Mouse (Mus musculus) T-helper 1 cell (primary cell): ENCODE data around the gene Mcm10.

Source experiments
- in situ Hi-C: fragments of 300-600 bp; cut with MboI, MseI; formaldehyde crosslinking; loops from one replicate; pipeline ENCODE4 v1.15.1; 2025; ENCODE audit warnings: high pct_unique_total_duplicates

The Mcm10 gene

DNA sequence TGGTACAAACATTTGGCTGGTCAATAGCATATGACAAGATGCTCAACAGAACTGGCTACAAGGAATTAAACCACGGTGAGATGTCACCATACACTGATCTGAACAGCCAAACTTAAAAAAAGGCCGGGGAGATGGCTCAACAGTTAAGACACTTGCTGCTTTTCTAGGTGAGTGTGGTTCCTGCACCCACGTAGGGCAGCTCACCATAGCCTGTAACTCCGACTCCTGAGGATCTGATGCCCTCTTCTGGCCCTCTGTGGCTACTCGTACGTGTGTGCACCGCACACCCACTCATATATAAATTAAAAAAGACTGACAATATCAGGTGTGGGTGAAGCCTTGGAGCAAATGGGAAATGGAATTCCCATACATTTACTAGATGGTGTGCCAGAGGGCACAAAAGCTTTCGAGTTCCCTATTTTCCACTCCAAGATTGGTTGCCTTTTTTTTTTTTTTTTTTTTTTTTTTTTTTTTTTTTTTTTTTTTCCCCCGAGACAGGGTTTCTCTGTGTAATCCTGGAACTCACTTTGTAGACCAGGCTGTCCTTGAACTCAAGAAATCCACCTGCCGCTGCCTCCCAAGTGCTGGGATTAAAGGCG is 23.7 kb downstream of the Mcm10 start:
- in situ Hi-C loops: no loop called here

DNA sequence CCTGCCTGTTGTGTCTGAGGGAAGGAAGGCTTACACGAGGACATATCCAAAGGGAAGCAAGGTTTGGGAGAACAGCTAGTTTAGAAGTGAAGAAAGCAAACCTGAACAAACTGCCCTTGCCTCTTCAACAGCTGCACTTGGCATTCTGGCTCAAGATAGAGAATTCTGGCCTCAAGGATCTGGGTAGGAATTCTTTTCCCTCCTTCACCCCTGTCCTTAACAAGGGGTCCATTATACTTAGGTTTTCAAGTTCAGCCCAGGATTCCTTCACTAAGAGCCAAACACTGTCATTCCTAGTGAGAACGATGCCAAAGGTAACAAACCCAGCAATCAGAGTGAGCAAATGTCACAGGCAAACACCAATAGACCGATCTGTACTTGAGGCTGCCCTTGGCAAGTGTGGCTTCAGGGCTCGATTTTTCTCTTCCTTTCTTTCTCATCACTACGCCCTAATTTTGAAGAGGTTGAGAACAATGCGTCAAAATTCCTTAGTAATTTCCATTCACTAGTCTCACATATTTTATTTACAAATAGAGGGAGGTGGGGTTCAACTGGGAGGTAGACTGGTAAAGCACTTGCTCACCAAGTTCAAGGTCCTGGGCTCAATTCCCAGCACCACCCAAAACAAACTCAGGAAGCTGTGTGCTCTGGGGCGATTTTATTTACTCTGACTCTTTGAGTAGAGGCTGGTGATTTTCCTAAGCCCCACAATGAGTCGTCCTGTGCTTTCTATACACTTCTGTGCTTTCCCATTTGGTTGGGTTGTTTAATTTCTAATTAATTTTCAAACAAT is 25.0 kb downstream of the Mcm10 start:
- in situ Hi-C loops: no loop called here

DNA sequence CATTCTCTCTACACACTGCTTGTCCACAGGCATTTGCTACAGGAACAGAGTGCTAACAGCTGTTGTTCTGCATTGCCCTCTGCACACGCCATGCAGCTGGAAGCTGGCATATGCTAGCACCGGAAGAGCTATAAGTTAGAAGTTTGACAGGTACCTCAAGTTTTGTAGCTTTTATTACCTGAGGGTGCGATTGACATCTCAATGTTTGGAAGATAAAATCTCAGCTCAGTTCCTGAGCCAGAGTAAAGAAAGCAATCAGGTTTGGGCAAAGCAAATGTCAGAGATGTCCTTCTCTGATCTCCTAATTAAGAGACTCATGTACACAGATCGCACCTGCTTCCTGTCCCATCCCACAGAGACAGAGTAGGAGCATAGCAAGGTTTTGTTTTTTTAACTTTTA is 25.8 kb downstream of the Mcm10 start:
- in situ Hi-C loops: no loop called here

DNA sequence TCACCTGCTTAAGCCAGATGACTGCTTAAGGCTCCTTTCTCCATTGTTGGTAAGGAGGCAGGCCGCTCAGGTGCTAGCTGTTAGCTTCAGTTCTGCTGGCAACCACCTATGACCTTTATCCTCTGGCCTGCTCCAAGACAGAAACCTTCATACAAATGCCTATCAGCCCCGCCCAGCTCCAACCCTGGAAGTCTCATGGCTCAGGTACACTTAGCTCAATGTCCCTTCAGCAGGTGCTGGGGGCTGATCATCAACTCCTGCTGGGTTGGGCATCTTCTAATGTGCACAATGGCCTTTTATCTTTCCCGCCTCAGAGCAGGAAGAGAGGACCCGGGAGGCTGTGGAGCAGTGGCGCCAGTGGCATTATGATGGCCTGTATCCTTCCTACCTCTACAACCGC is 27.6 kb downstream of the Mcm10 start:
- in situ Hi-C loops: no loop called here

DNA sequence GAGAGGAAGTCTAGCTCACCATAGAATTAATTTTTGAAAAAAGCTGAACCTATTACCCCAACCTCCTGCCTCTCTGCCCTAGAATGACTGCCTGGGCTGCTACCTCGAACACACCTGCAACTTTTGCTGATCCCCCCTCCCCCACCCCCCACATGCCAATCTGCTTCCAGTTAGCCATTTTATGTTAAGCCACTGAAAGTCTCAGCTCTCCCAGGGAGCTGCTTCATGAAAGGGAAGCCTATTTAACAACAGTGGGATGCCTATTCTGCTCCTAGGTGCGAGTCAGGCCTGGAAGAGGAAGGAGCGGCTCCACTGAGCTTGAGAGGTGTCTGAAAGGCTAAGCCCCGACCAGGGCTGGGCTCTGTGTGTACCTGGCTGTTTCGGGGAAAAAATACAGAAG is 28.6 kb downstream of the Mcm10 start:
- in situ Hi-C loops: no loop called here

DNA sequence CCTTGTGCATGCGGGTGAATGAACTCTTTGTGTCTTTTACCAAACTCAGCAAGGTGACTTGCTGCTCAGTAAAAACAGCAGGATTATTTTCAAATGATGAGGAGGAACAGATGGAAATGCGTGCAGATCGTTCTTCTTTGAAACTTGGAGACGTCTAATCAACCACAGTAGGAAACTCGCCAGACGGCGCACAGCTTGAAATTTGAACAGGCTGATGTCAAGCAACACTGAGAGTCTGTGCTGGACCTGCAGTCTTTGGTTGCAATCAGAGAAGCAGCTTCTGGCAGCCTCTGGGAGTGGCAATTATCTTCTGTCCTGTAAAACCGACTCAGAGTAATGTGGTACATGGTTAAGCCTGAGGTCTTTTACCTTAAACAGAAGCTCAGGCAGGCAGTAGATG is 34.5 kb downstream of the Mcm10 start:
- in situ Hi-C loops: no loop called here

DNA sequence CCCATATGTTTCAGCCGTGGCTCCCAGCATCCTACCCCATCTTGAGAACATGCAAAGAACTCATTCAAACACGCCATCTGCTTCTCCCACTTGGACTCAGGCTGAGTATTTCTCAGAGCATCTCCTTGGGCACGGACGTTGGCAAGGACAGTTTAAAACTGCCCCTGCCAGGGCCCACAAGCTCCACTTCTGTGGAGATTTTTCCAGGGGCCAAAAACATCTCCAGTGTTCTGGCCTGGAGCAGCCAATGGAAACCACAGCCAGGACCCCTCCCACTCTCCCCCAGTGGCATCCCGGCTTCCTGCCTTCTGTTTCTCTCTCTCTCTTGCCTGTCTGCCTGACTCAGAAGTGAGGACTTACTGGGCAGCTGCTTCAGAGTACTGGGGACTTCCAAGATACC is 36.8 kb downstream of the Mcm10 start, which contains the start of gene Ucma:
Gene Ucma, plus strand, starts transcription at position 316 of the 400 bp plus-strand sequence.
- in situ Hi-C loops: no loop called here

DNA sequence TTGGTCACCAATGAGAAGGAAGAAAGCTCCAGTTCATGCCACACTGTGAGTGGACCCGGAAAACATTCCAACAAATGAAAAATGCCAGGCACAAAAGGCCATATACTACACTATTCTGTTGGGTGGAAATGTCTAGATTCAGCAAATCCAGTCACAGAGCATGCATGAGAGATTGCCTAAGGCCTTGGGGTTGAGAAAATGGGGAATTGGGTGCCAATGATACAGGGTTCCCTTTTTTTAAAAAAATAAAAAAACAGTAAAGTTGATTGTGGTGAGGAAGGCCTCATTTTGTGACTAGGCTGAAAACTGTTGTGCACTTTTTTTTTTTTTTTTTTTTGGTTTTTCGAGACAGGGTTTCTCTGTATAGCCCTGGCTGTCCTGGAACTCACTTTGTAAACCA is 43.5 kb downstream of the Mcm10 start:
- in situ Hi-C loops: loop anchor here (25.0 kb wide), 1 partner anchor 757 kb away; no protein-coding TSS in a partner anchor

DNA sequence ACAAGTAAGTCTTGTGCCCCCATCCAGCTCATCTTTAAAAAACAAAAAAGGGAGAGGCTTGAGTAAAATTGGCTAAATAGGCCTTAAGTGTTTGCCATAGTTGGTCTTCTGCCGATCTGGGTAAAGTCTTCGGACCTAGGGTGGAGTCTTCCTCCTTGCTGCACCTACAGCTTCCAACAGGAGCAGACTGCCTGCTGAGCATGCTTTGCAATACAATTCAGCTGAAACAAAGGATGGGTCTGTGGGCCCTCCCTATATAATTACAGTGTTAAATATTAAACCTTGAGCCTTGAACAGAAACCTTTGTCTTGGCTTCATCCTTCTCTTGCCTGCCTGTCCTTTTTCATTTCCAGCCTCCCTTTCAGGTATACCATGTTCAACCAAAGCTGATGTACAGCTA is 44.8 kb downstream of the Mcm10 start:
- in situ Hi-C loops: loop anchor here (25.0 kb wide), 1 partner anchor 756 kb away; no protein-coding TSS in a partner anchor

DNA sequence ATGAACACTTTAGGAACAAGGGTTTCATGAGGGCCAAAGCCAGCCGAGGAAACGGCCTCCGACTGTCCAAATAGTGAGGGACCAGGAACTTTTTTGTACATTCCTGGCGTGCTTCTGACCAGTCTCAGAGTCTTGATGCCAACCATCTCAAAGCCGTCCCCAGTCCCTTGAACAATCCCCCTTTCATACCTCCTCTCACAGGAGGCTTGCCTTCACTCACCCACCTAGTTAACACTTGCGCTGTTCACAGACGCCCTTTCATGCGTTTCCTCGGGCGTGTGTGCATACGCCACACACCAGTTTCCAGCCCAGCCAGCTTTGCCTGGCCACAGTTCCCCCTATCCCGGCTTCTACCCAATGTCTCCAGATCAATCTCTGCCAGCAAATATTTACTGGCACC is 54.6 kb downstream of the Mcm10 start:
- in situ Hi-C loops: loop anchor here (25.0 kb wide), 1 partner anchor 746 kb away; no protein-coding TSS in a partner anchor

DNA sequence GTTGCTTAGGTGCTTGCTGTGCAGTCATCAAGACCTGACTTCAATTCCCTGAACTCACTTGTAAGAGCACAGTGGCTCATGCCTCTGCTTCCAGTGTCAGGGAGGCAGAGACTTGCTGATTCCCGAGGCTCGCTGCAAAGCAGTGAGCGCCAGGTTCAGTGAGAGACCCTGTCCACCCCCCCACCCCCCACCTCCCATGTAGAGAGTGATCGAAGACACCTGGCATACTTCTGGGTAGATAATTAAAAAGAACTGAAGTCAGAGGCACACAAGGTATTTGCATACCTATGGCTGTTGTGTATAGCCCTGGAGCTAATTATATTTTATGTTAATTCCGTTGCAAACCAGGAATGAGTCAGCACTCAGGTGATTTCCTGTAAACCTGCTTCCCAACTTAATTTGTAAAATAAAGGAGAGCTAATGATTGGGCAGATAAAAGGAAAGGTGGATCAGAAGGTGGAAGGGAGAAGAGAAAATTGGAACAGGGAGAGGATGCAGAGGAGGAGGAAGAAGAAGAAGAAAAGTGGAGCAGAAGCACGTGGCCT is 58.3 kb downstream of the Mcm10 start:
- in situ Hi-C loops: loop anchor here (25.0 kb wide), 1 partner anchor 742 kb away; no protein-coding TSS in a partner anchor

DNA sequence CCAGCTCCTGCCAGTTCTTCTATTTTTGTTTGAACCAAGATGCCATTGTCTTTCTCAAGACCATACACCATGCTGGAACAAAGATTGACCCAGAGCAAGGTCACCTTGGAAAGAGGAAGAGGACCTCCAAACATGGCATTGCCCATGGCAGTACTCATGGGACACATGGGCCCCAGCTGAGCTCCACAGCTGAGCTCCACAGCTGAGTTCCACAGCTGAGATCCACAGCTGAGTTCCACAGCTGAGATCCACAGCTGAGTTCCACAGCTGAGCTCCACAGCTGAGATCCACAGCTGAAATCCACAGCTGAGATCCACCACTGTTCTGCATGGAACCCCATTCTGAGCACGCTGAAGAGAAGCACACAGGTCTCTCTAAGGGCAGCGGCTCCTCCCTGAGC is 61.6 kb downstream of the Mcm10 start:
- in situ Hi-C loops: loop anchor here (25.0 kb wide), 1 partner anchor 739 kb away; no protein-coding TSS in a partner anchor

DNA sequence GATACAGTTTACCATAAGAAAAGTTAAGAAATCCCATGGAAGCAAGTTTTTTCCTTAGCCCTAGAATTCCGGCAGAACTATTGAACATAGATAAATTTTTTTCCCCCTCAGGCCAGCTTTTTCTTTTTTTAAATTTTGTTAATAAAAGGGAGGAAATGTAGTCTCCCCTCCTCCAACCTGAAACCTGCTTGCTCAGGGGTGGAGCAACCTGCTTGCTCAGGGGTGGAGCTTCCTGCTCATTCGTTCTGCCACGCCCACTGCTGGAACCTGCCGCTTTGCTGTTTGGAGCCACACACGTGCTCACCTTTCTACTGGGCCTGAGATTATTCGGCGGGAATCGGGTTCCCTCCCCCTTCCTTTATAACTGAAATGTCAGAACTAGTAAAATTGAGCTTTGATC is 62.9 kb downstream of the Mcm10 start:
- in situ Hi-C loops: loop anchor here (25.0 kb wide), 1 partner anchor 737 kb away; no protein-coding TSS in a partner anchor

DNA sequence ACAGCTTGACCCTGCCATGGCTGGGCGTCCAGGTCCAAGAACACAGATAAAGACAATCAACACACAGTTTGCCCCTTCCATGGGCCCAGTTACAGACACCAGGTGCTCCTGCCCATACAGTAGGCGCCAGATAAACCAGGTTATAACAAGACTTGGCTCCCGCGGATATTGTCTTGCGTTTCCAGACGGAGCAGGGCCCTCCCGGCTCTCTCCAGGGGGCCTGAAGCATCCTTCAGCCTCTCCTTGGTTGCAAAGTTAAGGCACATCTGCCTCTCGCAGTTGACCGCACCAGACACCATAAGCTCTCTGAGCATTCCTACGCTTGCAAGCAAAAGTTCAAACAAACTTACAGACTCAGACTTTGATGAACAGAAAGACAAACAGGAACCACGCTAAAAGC is 71.7 kb downstream of the Mcm10 start:
- in situ Hi-C loops: no loop called here
